In genomic region chr7:142522352-142522751, GRCm38 (mm10) we compare ENCODE assay signal across 8 mouse cellular contexts. TPM values are rescaled to one million over a fixed set of nuclear protein-coding genes. Genes with fewer than 3 reads are reported as not detected.
DNase-seq lines count a peak whose midpoint lies in the region; ATAC-seq and TF ChIP-seq lines count a peak whose summit lies in the region.

No protein-coding gene starts in this region.

- H3K27me3 ChIP-seq in heart, embryonic 11.5 days (ENCODE audit: control insufficient read depth, insufficient read depth, low read length), result no peaks in the 10 kb centered on the region
- H3K27me3 ChIP-seq in limb, embryonic 13.5 days, result no peaks in the 10 kb centered on the region

- ATAC-seq in heart, embryonic 11.5 days (replicated peaks; ENCODE audit: insufficient number of reproducible peaks, low FRiP score, low TSS enrichment), result no peak
- no peak for ATAC-seq in limb, embryonic 13.5 days (ENCODE audit: low FRiP score, low read depth)

- H3K9me3 ChIP-seq in heart, embryonic 11.5 days (replicated peaks; ENCODE audit: control insufficient read depth, low read length), result no peaks in the 10 kb centered on the region
- H3K9me3 ChIP-seq in limb, embryonic 13.5 days, result no peaks in the 10 kb centered on the region

- H3K4me3 ChIP-seq in left cerebral cortex, adult 2 months, result no peak overlapping the region
- no peak overlapping the region for H3K4me3 ChIP-seq in heart, embryonic 11.5 days (ENCODE audit: low read depth, low read length)
- no peak overlapping the region for H3K4me3 ChIP-seq in limb, embryonic 13.5 days

- H3K4me2 ChIP-seq in heart, embryonic 11.5 days, result no peak overlapping the region
- H3K4me2 ChIP-seq in limb, embryonic 13.5 days (replicated peaks), result no peak overlapping the region

- H3K4me1 ChIP-seq in heart, embryonic 11.5 days (ENCODE audit: control insufficient read depth, insufficient read depth, low read length), result peaks cover 54% of the 10 kb centered on the region
- peaks cover 54% of the 10 kb centered on the region for H3K4me1 ChIP-seq in limb, embryonic 13.5 days

- peak; percentile 54 for TF ChIP-seq CTCF in left cerebral cortex, adult 2 months (IDR thresholded peaks at IDR 0.05)

- no peak for DNase-seq in left cerebral cortex, adult 2 months (ENCODE audit: extremely low spot score in 1 of 2, low spot score in 2 of 2)
- DNase-seq in left cerebral cortex, postnatal 14 days (ENCODE audit: low spot score in 2 of 2), result no peak
- DNase-seq in adipocyte (ENCODE audit: low spot score), result peak; percentile 19
- peak; percentile 82 for DNase-seq in testis, postnatal 10 days (ENCODE audit: low spot score)
- no peak for DNase-seq in left cerebral cortex, adult 8-10 months (ENCODE audit: low spot score in 2 of 2)
- no peak for DNase-seq in layer of hippocampus, adult 9-10 months (ENCODE audit: low spot score)

- H3K27ac ChIP-seq in left cerebral cortex, adult 2 months, result no peak overlapping the region
- peak overlapping the region; percentile 93 for H3K27ac ChIP-seq in heart, embryonic 11.5 days (ENCODE audit: low read depth, low read length)
- H3K27ac ChIP-seq in limb, embryonic 13.5 days, result peak overlapping the region; percentile 83; the same call in 1 of the 2 replicates

- no peak overlapping the region for H3K9ac ChIP-seq in heart, embryonic 11.5 days (ENCODE audit: low read depth, low read length)
- H3K9ac ChIP-seq in limb, embryonic 13.5 days, result no peak overlapping the region

- WGBS in heart, embryonic 11.5 days (ENCODE audit: insufficient replicate concordance), result 23% methylated on average over 4 of the region's 4 CpGs
- 29% methylated on average over 4 of the region's 4 CpGs for WGBS in limb, embryonic 13.5 days

- intact Hi-C loops in left cerebral cortex, adult 2 months (cut with DNase I), result no loop called here
- intact Hi-C loops in left cerebral cortex, postnatal 14 days (cut with DNase I), result no loop called here

- no peaks in the 10 kb centered on the region for H3K36me3 ChIP-seq in heart, embryonic 11.5 days (ENCODE audit: control insufficient read depth, insufficient read depth, low read length)
- no peaks in the 10 kb centered on the region for H3K36me3 ChIP-seq in limb, embryonic 13.5 days

RNA-seq across cellular contexts. Expression of gene Mrpl23, which starts 10.1 kb away (rescaled TPM):
- total RNA-seq in left cerebral cortex, adult 2 months (2021), result 1 to 10 TPM; 4.7 to 6.7 TPM
- total RNA-seq in left cerebral cortex, postnatal 14 days (2021), result 1 to 10 TPM; 4.1 to 8.0 TPM
- polyA plus RNA-seq in heart, embryonic 11.5 days (2014; fragmentation: Nextera tagmentation; extraction: Ambion mirVana), result 15.4 and 19.3 TPM in 2 replicates
- 27.3 and 35.1 TPM in 2 replicates for polyA plus RNA-seq in limb, embryonic 13.5 days (2015; fragmentation: Nextera tagmentation; extraction: Ambion mirVana)
- total RNA-seq in left cerebral cortex, adult 8-10 months (2022), result 1 to 10 TPM; 3.4 to 8.4 (median 7.0) TPM

RNA-seq across cellular contexts. Expression of gene Tnnt3, which starts 23.7 kb away (rescaled TPM):
- not detected for total RNA-seq in left cerebral cortex, adult 2 months (2021)
- total RNA-seq in left cerebral cortex, postnatal 14 days (2021), result not detected
- polyA plus RNA-seq in heart, embryonic 11.5 days (2014; fragmentation: Nextera tagmentation; extraction: Ambion mirVana), result 16.0 and 16.3 TPM in 2 replicates
- polyA plus RNA-seq in limb, embryonic 13.5 days (2015; fragmentation: Nextera tagmentation; extraction: Ambion mirVana), result 60.9 and 62.3 TPM in 2 replicates
- total RNA-seq in left cerebral cortex, adult 8-10 months (2022), result 10 to 100 TPM in 1 of 4 experiments, 1 to 10 TPM in 2, under 1 TPM in 1; 0.88 to 14.3 (median 6.5) TPM

Comparison
In these comparisons a context has a peak if more than half of its experiments do, and no peak if none do; other contexts are left out.
1. DNase-seq: peak in adipocyte (single experiment) and testis, postnatal 10 days (single experiment); none in left cerebral cortex, adult 2 months (0 of 2), left cerebral cortex, postnatal 14 days (0 of 2), left cerebral cortex, adult 8-10 months (0 of 2) and layer of hippocampus, adult 9-10 months (single experiment).